Mouse (Mus musculus): Measurements from ENCODE around the gene Ccdc86.
A peak's percentile ranks its signal among the peaks of the same experiment; 100 is the strongest.

The Ccdc86 gene

GRCm38 (mm10) chr19:10914291-10914690 lies 34.8 kb downstream of the Ccdc86 start:
- Histone ChIP-seq H3K27me3 (ENCODE audit: insufficient read depth, low read length) (peaks cover 11% of the 10 kb centered on the region), H3K36me3 (ENCODE audit: insufficient read depth, low read length) (peaks cover 4% of the 10 kb centered on the region)
- no peak for TF ChIP-seq CTCF (conservative IDR thresholded peaks at IDR 0.05; ENCODE audit: low read length)
- no peak for TF ChIP-seq NANOG (IDR thresholded peaks at IDR 0.05; ENCODE audit: borderline replicate concordance, low read length)
- TF ChIP-seq POU5F1 (IDR thresholded peaks at IDR 0.05; ENCODE audit: borderline replicate concordance, low read length) = no peak

DNA sequence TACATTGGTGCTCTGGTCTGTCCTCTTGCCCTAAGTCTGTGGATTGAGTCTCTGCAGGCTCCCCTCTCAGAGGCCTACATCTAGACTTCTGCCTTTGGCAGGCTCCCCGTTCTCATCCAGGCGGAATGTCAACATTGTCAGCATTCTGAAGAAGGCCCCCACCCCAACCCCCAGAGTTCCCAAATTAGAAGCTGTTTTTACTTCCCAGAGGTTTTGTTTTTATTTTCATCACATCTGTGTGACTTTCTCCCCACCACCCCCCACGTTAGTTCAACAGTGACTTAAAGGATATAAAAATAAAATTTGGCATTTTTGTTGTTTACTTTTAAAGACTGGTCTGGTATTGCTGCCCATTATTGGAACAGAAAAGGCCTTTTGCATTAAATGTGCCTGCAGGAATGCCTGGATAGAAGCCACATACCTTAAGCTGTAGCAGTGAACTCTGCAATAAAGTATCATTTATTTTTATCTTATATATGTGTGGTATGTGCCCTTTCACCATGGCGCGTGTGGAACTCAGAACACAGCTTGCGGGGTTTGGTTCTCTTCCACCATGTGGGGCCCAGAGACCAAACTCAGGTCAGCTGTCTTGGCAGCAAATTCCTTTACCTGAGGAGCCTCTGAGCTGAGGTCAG lies 39.9 kb downstream of the Ccdc86 start:
- Histone ChIP-seq H3K9me3 (ENCODE audit: low read length) (no peaks in the 10 kb centered on the region), H3K36me3 (ENCODE audit: insufficient read depth, low read length) (peaks cover 54% of the 10 kb centered on the region), H3K27me3 (ENCODE audit: insufficient read depth, low read length) (no peaks in the 10 kb centered on the region), H3K4me3 (replicated peaks; ENCODE audit: low read length) (no peak overlapping the region), H3K4me1 (replicated peaks; ENCODE audit: low read depth, low read length) (peaks cover 13% of the 10 kb centered on the region)
- TF ChIP-seq POU5F1 (IDR thresholded peaks at IDR 0.05; ENCODE audit: borderline replicate concordance, low read length) (no peak), NANOG (IDR thresholded peaks at IDR 0.05; ENCODE audit: borderline replicate concordance, low read length) (no peak), CTCF (conservative IDR thresholded peaks at IDR 0.05; ENCODE audit: low read length) (no peak)

More at GRCm38 (mm10) chr19:10914291-10914690, 34.8 kb downstream of the Ccdc86 start:
- Histone ChIP-seq H3K4me3 (replicated peaks; ENCODE audit: low read length) (no peak overlapping the region), H3K9me3 (ENCODE audit: low read length) (no peaks in the 10 kb centered on the region), H3K4me1 (replicated peaks; ENCODE audit: low read depth, low read length) (peaks cover 18% of the 10 kb centered on the region)

- Histone ChIP-seq H3K9me3 (ENCODE audit: low read length) (no peaks in the 10 kb centered on the region), H3K4me1 (replicated peaks; ENCODE audit: low read depth, low read length) (peaks cover 14% of the 10 kb centered on the region), H3K36me3 (ENCODE audit: insufficient read depth, low read length) (peaks cover 67% of the 10 kb centered on the region), H3K27me3 (ENCODE audit: insufficient read depth, low read length) (no peaks in the 10 kb centered on the region), H3K4me3 (replicated peaks; ENCODE audit: low read length) (no peak overlapping the region)
- TF ChIP-seq CTCF (conservative IDR thresholded peaks at IDR 0.05; ENCODE audit: low read length) (peak; percentile 99), POU5F1 (IDR thresholded peaks at IDR 0.05; ENCODE audit: borderline replicate concordance, low read length) (no peak)
These were observed 41.2 kb downstream of the Ccdc86 start for GRCm38 (mm10) chr19:10907891-10908290.

DNA sequence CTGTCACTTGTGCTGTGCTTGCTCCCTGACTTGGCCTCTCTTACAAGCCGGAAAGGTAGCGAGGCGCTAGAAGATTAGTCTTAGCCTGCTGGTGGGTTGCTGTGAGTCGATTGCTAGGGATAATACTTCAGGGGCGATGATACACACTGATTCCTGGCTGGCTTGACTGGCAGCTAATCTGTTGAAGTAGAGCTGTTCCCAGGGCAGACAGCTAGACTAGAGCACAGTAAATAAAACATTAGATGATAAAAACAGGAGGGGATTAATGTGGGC lies 43.4 kb downstream of the Ccdc86 start:
- TF ChIP-seq CTCF (conservative IDR thresholded peaks at IDR 0.05; ENCODE audit: low read length) (no peak), POU5F1 (IDR thresholded peaks at IDR 0.05; ENCODE audit: borderline replicate concordance, low read length) (no peak), NANOG (IDR thresholded peaks at IDR 0.05; ENCODE audit: borderline replicate concordance, low read length) (no peak)
- no peaks in the 10 kb centered on the region for H3K27me3 ChIP-seq (ENCODE audit: insufficient read depth, low read length)
- no peak overlapping the region for H3K4me3 ChIP-seq (replicated peaks; ENCODE audit: low read length)
- H3K4me1 ChIP-seq (replicated peaks; ENCODE audit: low read depth, low read length) = peaks cover 14% of the 10 kb centered on the region
- H3K36me3 ChIP-seq (ENCODE audit: insufficient read depth, low read length) = peaks cover 90% of the 10 kb centered on the region
- no peaks in the 10 kb centered on the region for H3K9me3 ChIP-seq (ENCODE audit: low read length)

DNA sequence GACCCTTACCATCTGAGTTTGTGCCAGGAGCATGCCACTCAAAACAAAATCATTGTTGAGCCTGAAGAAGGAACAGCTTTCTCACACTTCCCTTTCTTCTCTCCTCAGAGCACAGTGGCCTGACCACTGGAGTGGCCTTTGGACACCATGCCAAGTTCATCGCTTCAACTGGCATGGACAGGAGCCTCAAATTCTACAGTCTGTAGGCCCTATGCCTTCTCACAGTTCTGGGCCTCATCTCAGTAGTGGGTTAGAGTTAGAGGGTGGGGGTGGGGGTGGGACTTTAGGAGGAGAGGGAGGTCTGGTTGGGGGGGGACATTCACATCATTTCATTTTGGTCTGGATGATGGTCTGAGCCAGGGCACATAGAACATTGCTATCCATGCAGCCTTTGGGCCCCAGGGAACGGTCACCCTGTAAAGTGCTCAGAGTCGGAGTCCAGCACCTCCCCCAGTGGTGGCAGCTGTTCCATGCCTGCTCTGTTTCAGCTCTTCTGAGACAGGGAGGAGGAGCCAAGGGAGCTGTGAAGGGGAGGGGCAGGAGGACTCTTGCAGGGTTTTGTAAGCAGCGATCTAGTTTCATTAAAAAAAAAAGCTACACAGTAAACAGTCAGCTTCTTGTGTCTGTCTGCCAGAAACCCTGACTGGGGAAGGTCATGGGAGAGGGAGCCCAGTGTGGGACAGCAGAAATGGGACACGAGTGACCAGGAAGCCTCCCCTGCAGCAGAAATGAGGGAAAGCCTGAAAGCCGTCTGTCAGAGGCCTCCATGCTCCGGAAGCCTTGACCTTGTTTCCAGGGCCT lies 43.9 kb downstream of the Ccdc86 start:
- TF ChIP-seq NANOG (IDR thresholded peaks at IDR 0.05; ENCODE audit: borderline replicate concordance, low read length) = no peak
- no peak for TF ChIP-seq CTCF (conservative IDR thresholded peaks at IDR 0.05; ENCODE audit: low read length)
- no peak for TF ChIP-seq POU5F1 (IDR thresholded peaks at IDR 0.05; ENCODE audit: borderline replicate concordance, low read length)
- Histone ChIP-seq H3K36me3 (ENCODE audit: insufficient read depth, low read length) (peaks cover 95% of the 10 kb centered on the region), H3K4me3 (replicated peaks; ENCODE audit: low read length) (no peak overlapping the region), H3K27me3 (ENCODE audit: insufficient read depth, low read length) (no peaks in the 10 kb centered on the region), H3K4me1 (replicated peaks; ENCODE audit: low read depth, low read length) (peaks cover 14% of the 10 kb centered on the region), H3K9me3 (ENCODE audit: low read length) (no peaks in the 10 kb centered on the region)

DNA sequence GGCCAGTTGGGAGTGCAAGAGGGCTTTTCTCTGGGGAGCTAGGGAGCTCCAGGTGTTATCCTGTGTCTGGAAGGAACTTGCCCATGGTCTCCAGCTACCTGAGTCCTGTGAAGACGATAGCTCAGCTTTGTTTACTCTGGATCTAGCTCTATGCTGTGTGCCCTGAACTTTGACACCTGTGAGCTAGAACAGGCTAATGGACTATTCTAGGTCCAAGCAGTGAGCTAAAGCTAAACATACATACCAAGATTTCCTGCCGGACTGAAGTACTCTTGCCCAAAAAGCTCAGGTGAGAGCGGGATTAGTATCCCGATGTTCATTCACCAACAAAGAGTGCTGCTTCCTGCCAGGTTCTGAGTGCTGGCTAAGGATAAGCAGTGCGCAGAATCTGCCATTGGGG lies 44.6 kb downstream of the Ccdc86 start:
- no peak for TF ChIP-seq NANOG (IDR thresholded peaks at IDR 0.05; ENCODE audit: borderline replicate concordance, low read length)
- no peak for TF ChIP-seq POU5F1 (IDR thresholded peaks at IDR 0.05; ENCODE audit: borderline replicate concordance, low read length)
- no peak for TF ChIP-seq CTCF (conservative IDR thresholded peaks at IDR 0.05; ENCODE audit: low read length)
- peaks cover 99% of the 10 kb centered on the region for H3K36me3 ChIP-seq (ENCODE audit: insufficient read depth, low read length)
- H3K4me3 ChIP-seq (replicated peaks; ENCODE audit: low read length) = no peak overlapping the region
- H3K27me3 ChIP-seq (ENCODE audit: insufficient read depth, low read length) = no peaks in the 10 kb centered on the region
- peaks cover 14% of the 10 kb centered on the region for H3K4me1 ChIP-seq (replicated peaks; ENCODE audit: low read depth, low read length)
- no peaks in the 10 kb centered on the region for H3K9me3 ChIP-seq (ENCODE audit: low read length)

DNA sequence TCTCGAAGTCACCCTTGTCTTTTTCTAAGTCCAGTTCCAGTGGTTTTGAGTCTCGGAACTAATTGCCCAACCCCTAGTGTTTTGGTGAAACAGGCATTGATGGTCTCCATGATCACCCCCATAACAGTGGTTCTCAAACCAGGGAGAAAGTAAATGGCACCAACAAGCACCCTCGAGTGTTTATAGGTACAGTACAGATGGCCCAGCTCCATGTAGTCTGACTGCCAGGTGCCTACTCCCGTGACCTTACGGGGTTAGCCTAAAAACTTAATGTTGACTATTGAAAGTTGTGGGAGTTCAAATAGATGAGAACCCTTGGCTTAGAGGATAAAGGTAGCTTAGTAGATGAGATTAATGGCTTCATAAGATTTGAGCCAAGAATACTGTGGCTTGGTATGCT lies 48.0 kb downstream of the Ccdc86 start:
- peaks cover 93% of the 10 kb centered on the region for H3K36me3 ChIP-seq (ENCODE audit: insufficient read depth, low read length)
- H3K4me1 ChIP-seq (replicated peaks; ENCODE audit: low read depth, low read length) = peaks cover 39% of the 10 kb centered on the region
- H3K27me3 ChIP-seq (ENCODE audit: insufficient read depth, low read length) = no peaks in the 10 kb centered on the region
- TF ChIP-seq POU5F1 (IDR thresholded peaks at IDR 0.05; ENCODE audit: borderline replicate concordance, low read length) (no peak), CTCF (conservative IDR thresholded peaks at IDR 0.05; ENCODE audit: low read length) (no peak), NANOG (IDR thresholded peaks at IDR 0.05; ENCODE audit: borderline replicate concordance, low read length) (no peak)
- H3K4me3 ChIP-seq (replicated peaks; ENCODE audit: low read length) = no peak overlapping the region
- H3K9me3 ChIP-seq (ENCODE audit: low read length) = no peaks in the 10 kb centered on the region

- no peaks in the 10 kb centered on the region for H3K9me3 ChIP-seq (ENCODE audit: low read length)
- TF ChIP-seq NANOG (IDR thresholded peaks at IDR 0.05; ENCODE audit: borderline replicate concordance, low read length) (no peak), CTCF (conservative IDR thresholded peaks at IDR 0.05; ENCODE audit: low read length) (no peak), POU5F1 (IDR thresholded peaks at IDR 0.05; ENCODE audit: borderline replicate concordance, low read length) (no peak)
- H3K4me3 ChIP-seq (replicated peaks; ENCODE audit: low read length) = no peak overlapping the region
- H3K36me3 ChIP-seq (ENCODE audit: insufficient read depth, low read length) = peaks cover 86% of the 10 kb centered on the region
- peaks cover 45% of the 10 kb centered on the region for H3K4me1 ChIP-seq (replicated peaks; ENCODE audit: low read depth, low read length)
- no peaks in the 10 kb centered on the region for H3K27me3 ChIP-seq (ENCODE audit: insufficient read depth, low read length)
These were observed 48.8 kb downstream of the Ccdc86 start for GRCm38 (mm10) chr19:10900315-10900714.
